Mouse (Mus musculus): ENCODE measurements around the gene Fam171a1.
"Not testable (repeated sequence)": the region's sequence is repeated elsewhere in the genome, so short reads cannot be mapped to it uniquely, and the experiment has no call there.

Gene Fam171a1

GRCm38 (mm10) chr2:3171774-3172173 lies 57.8 kb downstream of the Fam171a1 start:
- DNase-seq (ENCODE audit: low read depth, low spot score), result no peak

- no peak for DNase-seq (ENCODE audit: low read depth, low spot score)
These were observed 58.6 kb downstream of the Fam171a1 start for GRCm38 (mm10) chr2:3172656-3173055.

- no peak for DNase-seq (ENCODE audit: low read depth, low spot score)
These were observed 60.9 kb downstream of the Fam171a1 start for GRCm38 (mm10) chr2:3174890-3175289.

- DNase-seq (ENCODE audit: low read depth, low spot score), result peak; percentile 9
These were observed 62.0 kb downstream of the Fam171a1 start for GRCm38 (mm10) chr2:3175988-3176387.

GRCm38 (mm10) chr2:3176751-3177150 lies 62.7 kb downstream of the Fam171a1 start:
- no peak for DNase-seq (ENCODE audit: low read depth, low spot score)

GRCm38 (mm10) chr2:3180550-3180949 lies 66.5 kb downstream of the Fam171a1 start:
- no peak for DNase-seq (ENCODE audit: low read depth, low spot score)

- DNase-seq (ENCODE audit: low read depth, low spot score), result no peak
These were observed 69.6 kb downstream of the Fam171a1 start for GRCm38 (mm10) chr2:3183656-3184055.

- no peak for DNase-seq (ENCODE audit: low read depth, low spot score)
These were observed 71.3 kb downstream of the Fam171a1 start for GRCm38 (mm10) chr2:3185335-3185734.

GRCm38 (mm10) chr2:3188745-3189475 lies 74.9 kb downstream of the Fam171a1 start:
- DNase-seq (ENCODE audit: low read depth, low spot score), result no peak

- no peak for DNase-seq (ENCODE audit: low read depth, low spot score)
These were observed 77.1 kb downstream of the Fam171a1 start for GRCm38 (mm10) chr2:3191149-3191548.

GRCm38 (mm10) chr2:3195511-3195910 lies 81.5 kb downstream of the Fam171a1 start:
- DNase-seq (ENCODE audit: low read depth, low spot score), result no peak

GRCm38 (mm10) chr2:3200422-3200821 lies 86.4 kb downstream of the Fam171a1 start:
- no peak for DNase-seq (ENCODE audit: low read depth, low spot score)

GRCm38 (mm10) chr2:3206975-3207642 lies 93.1 kb downstream of the Fam171a1 start:
- DNase-seq (ENCODE audit: low read depth, low spot score), result no peak

GRCm38 (mm10) chr2:3215480-3215879 lies 101.5 kb downstream of the Fam171a1 start:
- no peak for DNase-seq (ENCODE audit: low read depth, low spot score)

- DNase-seq (ENCODE audit: low read depth, low spot score), result no peak
These were observed 102.6 kb downstream of the Fam171a1 start for GRCm38 (mm10) chr2:3216617-3217016.

- not testable (repeated sequence) for DNase-seq (ENCODE audit: low read depth, low spot score)
These were observed 103.6 kb downstream of the Fam171a1 start for GRCm38 (mm10) chr2:3217577-3217976.

GRCm38 (mm10) chr2:3218225-3218624 lies 104.2 kb downstream of the Fam171a1 start:
- no peak for DNase-seq (ENCODE audit: low read depth, low spot score)

- no peak for DNase-seq (ENCODE audit: low read depth, low spot score)
These were observed 114.5 kb downstream of the Fam171a1 start for GRCm38 (mm10) chr2:3228475-3228874.

- peak; percentile 20 for DNase-seq (ENCODE audit: low read depth, low spot score)
These were observed 115.0 kb downstream of the Fam171a1 start for GRCm38 (mm10) chr2:3229060-3229459.

- DNase-seq (ENCODE audit: low read depth, low spot score), result no peak
These were observed 125.2 kb downstream of the Fam171a1 start for GRCm38 (mm10) chr2:3239255-3239654.

- DNase-seq (ENCODE audit: low read depth, low spot score), result no peak
These were observed 130.2 kb downstream of the Fam171a1 start for GRCm38 (mm10) chr2:3244251-3244650.

- no peak for DNase-seq (ENCODE audit: low read depth, low spot score)
These were observed 137.3 kb downstream of the Fam171a1 start for GRCm38 (mm10) chr2:3251309-3251708.

- no peak for DNase-seq (ENCODE audit: low read depth, low spot score)
These were observed 152.4 kb downstream of the Fam171a1 start for GRCm38 (mm10) chr2:3266466-3266865.

Measured in WW6 (cell line).